Mouse (Mus musculus) spleen, postnatal 14 days (tissue): Measurements from ENCODE around the gene Dnajb8.

Experiments
- DNase-seq, 2 experiments: peaks; one replicate each; pipeline ENCODE4 v3.0.0; 2021 to 2022; ENCODE audit warnings: low spot score in 2 of 2

Gene Dnajb8

GRCm38 (mm10) chr6:88227537-88227936, 5.5 kb downstream of the Dnajb8 start:
- DNase-seq = no peak

GRCm38 (mm10) chr6:88229221-88229620, 7.2 kb downstream of the Dnajb8 start:
- DNase-seq = no peak

- no peak for DNase-seq
Measured at GRCm38 (mm10) chr6:88231821-88232220, 9.8 kb downstream of the Dnajb8 start.

GRCm38 (mm10) chr6:88232221-88232620, 10.2 kb downstream of the Dnajb8 start:
- DNase-seq = no peak

- no peak for DNase-seq
Measured at GRCm38 (mm10) chr6:88233996-88234395, 11.9 kb downstream of the Dnajb8 start.

- no peak for DNase-seq
Measured at GRCm38 (mm10) chr6:88235461-88235860, 13.4 kb downstream of the Dnajb8 start.

GRCm38 (mm10) chr6:88235983-88236382, 13.9 kb downstream of the Dnajb8 start:
- DNase-seq = no peak

GRCm38 (mm10) chr6:88236513-88236912, 14.4 kb downstream of the Dnajb8 start:
- no peak for DNase-seq

- peak in 1 of 2 experiments; percentile 19 for DNase-seq
Measured at GRCm38 (mm10) chr6:88242604-88243003, 20.5 kb downstream of the Dnajb8 start.

- DNase-seq = no peak
Measured at GRCm38 (mm10) chr6:88249231-88249630, 27.2 kb downstream of the Dnajb8 start.

GRCm38 (mm10) chr6:88251396-88251795, 29.3 kb downstream of the Dnajb8 start:
- DNase-seq = no peak

- DNase-seq = no peak
Measured at GRCm38 (mm10) chr6:88251798-88252478, 29.9 kb downstream of the Dnajb8 start.

- no peak for DNase-seq
Measured at GRCm38 (mm10) chr6:88254082-88254481, 32.0 kb downstream of the Dnajb8 start.

- no peak for DNase-seq
Measured at GRCm38 (mm10) chr6:88255435-88255834, 33.4 kb downstream of the Dnajb8 start.

- DNase-seq = no peak
Measured at GRCm38 (mm10) chr6:88259621-88260020, 37.6 kb downstream of the Dnajb8 start.

GRCm38 (mm10) chr6:88260645-88261044, 38.6 kb downstream of the Dnajb8 start:
- no peak for DNase-seq

- DNase-seq = no peak
Measured at GRCm38 (mm10) chr6:88262160-88262559, 40.1 kb downstream of the Dnajb8 start.

GRCm38 (mm10) chr6:88265355-88265754, 43.3 kb downstream of the Dnajb8 start:
- DNase-seq = no peak

- DNase-seq = no peak
Measured at GRCm38 (mm10) chr6:88266055-88266454, 44.0 kb downstream of the Dnajb8 start.

- no peak for DNase-seq
Measured at GRCm38 (mm10) chr6:88267068-88267467, 45.0 kb downstream of the Dnajb8 start.

GRCm38 (mm10) chr6:88267970-88268369, 45.9 kb downstream of the Dnajb8 start:
- DNase-seq = no peak

GRCm38 (mm10) chr6:88274623-88275022, 52.6 kb downstream of the Dnajb8 start:
- DNase-seq = no peak

GRCm38 (mm10) chr6:88276221-88276620, 54.2 kb downstream of the Dnajb8 start:
- no peak for DNase-seq

- no peak for DNase-seq
Measured at GRCm38 (mm10) chr6:88277242-88277641, 55.2 kb downstream of the Dnajb8 start.
